ENCODE assay signal across 8 mouse cellular contexts in the genomic region with DNA sequence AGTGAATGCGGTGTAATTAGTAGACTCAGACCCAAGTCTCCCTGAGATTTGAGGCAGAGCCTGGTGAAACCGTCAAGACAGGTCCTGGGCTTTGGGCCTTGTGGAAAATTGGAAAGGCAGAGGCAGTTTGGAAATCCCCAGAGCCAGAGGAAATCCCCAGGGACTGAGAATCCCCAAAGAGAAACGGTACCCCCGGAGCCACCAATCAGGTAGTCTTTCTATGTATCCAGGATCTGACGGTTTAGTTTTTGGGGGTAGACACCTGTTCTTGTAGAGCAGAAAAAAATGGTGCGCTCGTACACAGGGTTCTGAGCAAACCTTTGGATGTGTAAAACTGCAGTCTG. TPM values are rescaled to one million over a fixed set of nuclear protein-coding genes. Genes with fewer than 3 reads are reported as not detected.
DNase-seq lines count a peak whose midpoint lies in the region; ATAC-seq lines count a peak whose summit lies in the region.
"Had no signal": no experiment of that assay in that cellular context is flagged by ENCODE, and none has a peak within 500 bp of the region (broad histone marks: within the 10 kb centered on the region; RNA-seq: fewer than 3 reads in every experiment).

No protein-coding gene starts in this region.

- no peaks in the 10 kb centered on the region for H3K9me3 ChIP-seq in lung, embryonic 15.5 days
- H3K9me3 ChIP-seq in embryonic facial prominence, embryonic 15.5 days (replicated peaks) = no peaks in the 10 kb centered on the region
- H3K9me3 ChIP-seq in intestine, embryonic 15.5 days = no peaks in the 10 kb centered on the region
- H3K9me3 ChIP-seq in stomach, embryonic 14.5 days (ENCODE audit: control insufficient read depth, low read depth, low read length) = no peaks in the 10 kb centered on the region

- H3K4me3 ChIP-seq in lung, embryonic 15.5 days = no peak overlapping the region
- no peak overlapping the region for H3K4me3 ChIP-seq in embryonic facial prominence, embryonic 15.5 days (replicated peaks)
- no peak overlapping the region for H3K4me3 ChIP-seq in intestine, embryonic 15.5 days (replicated peaks)
- H3K4me3 ChIP-seq in stomach, embryonic 14.5 days (ENCODE audit: low read depth, low read length) = no peak overlapping the region

- no peak for DNase-seq in lung, postnatal 36 days
- DNase-seq in embryo, embryonic 10.5 days (ENCODE audit: low spot score) = no peak

- no peaks in the 10 kb centered on the region for H3K36me3 ChIP-seq in lung, embryonic 15.5 days
- H3K36me3 ChIP-seq in embryonic facial prominence, embryonic 15.5 days = no peaks in the 10 kb centered on the region
- no peaks in the 10 kb centered on the region for H3K36me3 ChIP-seq in intestine, embryonic 15.5 days
- no peaks in the 10 kb centered on the region for H3K36me3 ChIP-seq in stomach, embryonic 14.5 days (ENCODE audit: control insufficient read depth, insufficient read depth, low read length)

- peaks cover 45% of the 10 kb centered on the region for H3K4me1 ChIP-seq in lung, embryonic 15.5 days
- H3K4me1 ChIP-seq in embryonic facial prominence, embryonic 15.5 days = peaks cover 33% of the 10 kb centered on the region
- peaks cover 24% of the 10 kb centered on the region for H3K4me1 ChIP-seq in intestine, embryonic 15.5 days (replicated peaks)
- H3K4me1 ChIP-seq in stomach, embryonic 14.5 days (ENCODE audit: control insufficient read depth, insufficient read depth, low read length) = peaks cover 22% of the 10 kb centered on the region

- H3K27me3 ChIP-seq in lung, embryonic 15.5 days = no peaks in the 10 kb centered on the region
- no peaks in the 10 kb centered on the region for H3K27me3 ChIP-seq in embryonic facial prominence, embryonic 15.5 days
- H3K27me3 ChIP-seq in intestine, embryonic 15.5 days (replicated peaks) = no peaks in the 10 kb centered on the region
- H3K27me3 ChIP-seq in stomach, embryonic 14.5 days (ENCODE audit: control insufficient read depth, insufficient read depth, low read length) = no peaks in the 10 kb centered on the region

- peak overlapping the region; percentile 74 for H3K4me2 ChIP-seq in lung, embryonic 15.5 days
- peak overlapping the region; percentile 69; the same call in 1 of the 2 replicates for H3K4me2 ChIP-seq in embryonic facial prominence, embryonic 15.5 days (replicated peaks)
- H3K4me2 ChIP-seq in intestine, embryonic 15.5 days (replicated peaks) = peak overlapping the region; percentile 64; the same call in 1 of the 2 replicates
- H3K4me2 ChIP-seq in stomach, embryonic 14.5 days (replicated peaks; ENCODE audit: low read depth, low read length) = 0 out of 2 replicates have a peak overlapping the region, but pooled peaks have one; percentile 64

- WGBS in lung, embryonic 15.5 days = 56% methylated on average over 7 of the region's 7 CpGs
- WGBS in embryonic facial prominence, embryonic 15.5 days = 44% methylated on average over 7 of the region's 7 CpGs
- WGBS in intestine, embryonic 15.5 days = 74% methylated on average over 7 of the region's 7 CpGs
- WGBS in stomach, embryonic 14.5 days = 75% methylated on average over 7 of the region's 7 CpGs

- peak overlapping the region; percentile 93 for H3K27ac ChIP-seq in lung, embryonic 15.5 days
- peak overlapping the region; percentile 78 for H3K27ac ChIP-seq in embryonic facial prominence, embryonic 15.5 days (replicated peaks)
- H3K27ac ChIP-seq in intestine, embryonic 15.5 days = peak overlapping the region; percentile 72; the same call in 1 of the 2 replicates
- H3K27ac ChIP-seq in stomach, embryonic 14.5 days (ENCODE audit: low read length) = no peak overlapping the region

- ATAC-seq in lung, embryonic 15.5 days (ENCODE audit: borderline replicate concordance, extremely low read depth, low FRiP score, low TSS enrichment) = no peak
- no peak for ATAC-seq in embryonic facial prominence, embryonic 15.5 days (ENCODE audit: insufficient number of reproducible peaks, low FRiP score, low TSS enrichment, low read depth)
- ATAC-seq in intestine, embryonic 15.5 days = no peak
- no peak for ATAC-seq in stomach, embryonic 14.5 days (ENCODE audit: insufficient number of reproducible peaks, insufficient read depth, low FRiP score, low read depth)
- no peak for ATAC-seq in megakaryocyte-erythroid progenitor cell, adult 5-6 weeks (replicated peaks; ENCODE audit: low FRiP score, low TSS enrichment, poor library complexity, severe bottlenecking)

- H3K9ac ChIP-seq in lung, embryonic 15.5 days = 0 out of 2 replicates have a peak overlapping the region, but pooled peaks have one; percentile 5
- H3K9ac ChIP-seq in embryonic facial prominence, embryonic 15.5 days = no peak overlapping the region
- no peak overlapping the region for H3K9ac ChIP-seq in intestine, embryonic 15.5 days
- no peak overlapping the region for H3K9ac ChIP-seq in stomach, embryonic 14.5 days (replicated peaks; ENCODE audit: low read depth, low read length)

RNA-seq across cellular contexts. Expression of gene Gm10277, which starts 5.0 kb away (rescaled TPM):
- 0.94 and 1.5 TPM in 2 replicates for polyA plus RNA-seq in lung, embryonic 15.5 days (2015; fragmentation: Nextera tagmentation; extraction: Ambion mirVana)
- polyA plus RNA-seq in embryonic facial prominence, embryonic 15.5 days (2015; fragmentation: Nextera tagmentation; extraction: Ambion mirVana) = 1.3 and 1.4 TPM in 2 replicates
- 0.93 and 1.5 TPM in 2 replicates for polyA plus RNA-seq in intestine, embryonic 15.5 days (2015; fragmentation: Nextera tagmentation; extraction: Ambion mirVana)
- polyA plus RNA-seq in stomach, embryonic 14.5 days (2014; fragmentation: Nextera tagmentation; extraction: Ambion mirVana) = 1.2 and 1.5 TPM in 2 replicates
- not detected in 2 replicates for total RNA-seq in megakaryocyte-erythroid progenitor cell, adult 5-6 weeks (2014; fragmentation: Nextera tagmentation)
- total RNA-seq in megakaryocyte-erythroid progenitor cell, adult 5-6 weeks (2017) = not detected in 2 replicates
- total RNA-seq: monocyte, adult 5-6 weeks had no signal

RNA-seq across cellular contexts. Expression of gene Myo18a, which starts 29.5 kb away (rescaled TPM):
- 37.8 and 46.2 TPM in 2 replicates for polyA plus RNA-seq in lung, embryonic 15.5 days (2015; fragmentation: Nextera tagmentation; extraction: Ambion mirVana)
- polyA plus RNA-seq in embryonic facial prominence, embryonic 15.5 days (2015; fragmentation: Nextera tagmentation; extraction: Ambion mirVana) = 56.3 and 58.9 TPM in 2 replicates
- polyA plus RNA-seq in intestine, embryonic 15.5 days (2015; fragmentation: Nextera tagmentation; extraction: Ambion mirVana) = 27.7 and 32.1 TPM in 2 replicates
- 18.4 and 22.3 TPM in 2 replicates for polyA plus RNA-seq in stomach, embryonic 14.5 days (2014; fragmentation: Nextera tagmentation; extraction: Ambion mirVana)
- 69.3 and 99.2 TPM in 2 replicates for total RNA-seq in megakaryocyte-erythroid progenitor cell, adult 5-6 weeks (2014; fragmentation: Nextera tagmentation)
- total RNA-seq in megakaryocyte-erythroid progenitor cell, adult 5-6 weeks (2017) = 84.3 and 107 TPM in 2 replicates
